Mouse (Mus musculus) testis, adult 2 months (tissue): ENCODE data around the gene Crybg2.

Experiments used
- CTCF ChIP-seq: fragments of 200-500 bp; IDR thresholded peaks from 2 replicates; pipeline ENCODE4 v1.5.1; 2012; ENCODE audit warnings: low read depth, mild to moderate bottlenecking, inconsistent platforms, low read length, moderate library complexity; ENCODE audit not compliant: control insufficient read depth, insufficient read depth, insufficient replicate concordance
- POLR2A ChIP-seq: fragments of 200-500 bp; IDR thresholded peaks from 2 replicates; pipeline ENCODE4 v1.6.1; 2012; ENCODE audit warnings: low read depth, mild to moderate bottlenecking, inconsistent platforms, low read length, moderate library complexity; ENCODE audit not compliant: control insufficient read depth

GRCm38 (mm10) chr4:134067383-134067782 is 6.8 kb downstream of the Crybg2 start:
- TF ChIP-seq CTCF (no peak), POLR2A (no peak)
